Mouse (Mus musculus): ENCODE measurements around the gene Crebbp. TPM values are rescaled to one million over a fixed set of nuclear protein-coding genes. Genes with fewer than 3 reads are reported as not detected.
"Not testable (repeated sequence)": the region's sequence is repeated elsewhere in the genome, so short reads cannot be mapped to it uniquely, and the experiment has no call there.

Gene Crebbp
- polyA plus RNA-seq, 1 experiment = 41.4 TPM

GRCm38 (mm10) chr16:4087214-4087913 is 126.4 kb downstream of the Crebbp start:
- TF ChIP-seq POLR2A (IDR thresholded peaks at IDR 0.05; ENCODE audit: borderline replicate concordance, low read depth, low read length) = no peak
- no peak for TF ChIP-seq CTCF (IDR thresholded peaks at IDR 0.05; ENCODE audit: low read depth, low read length)
- Histone ChIP-seq H3K4me1 (ENCODE audit: control insufficient read depth, insufficient read depth, low read length) (no peaks in the 10 kb centered on the region), H3K27ac (ENCODE audit: insufficient read depth, low read depth, low read length) (no peak overlapping the region), H3K4me3 (ENCODE audit: insufficient read depth, low read length) (no peak overlapping the region)

- Histone ChIP-seq H3K4me1 (ENCODE audit: control insufficient read depth, insufficient read depth, low read length) (peaks cover 10% of the 10 kb centered on the region), H3K27ac (ENCODE audit: insufficient read depth, low read depth, low read length) (no peak overlapping the region), H3K4me3 (ENCODE audit: insufficient read depth, low read length) (no peak overlapping the region)
- TF ChIP-seq CTCF (IDR thresholded peaks at IDR 0.05; ENCODE audit: low read depth, low read length) (no peak), POLR2A (IDR thresholded peaks at IDR 0.05; ENCODE audit: borderline replicate concordance, low read depth, low read length) (no peak)
These were observed 127.9 kb downstream of the Crebbp start for GRCm38 (mm10) chr16:4085851-4086387.

DNA sequence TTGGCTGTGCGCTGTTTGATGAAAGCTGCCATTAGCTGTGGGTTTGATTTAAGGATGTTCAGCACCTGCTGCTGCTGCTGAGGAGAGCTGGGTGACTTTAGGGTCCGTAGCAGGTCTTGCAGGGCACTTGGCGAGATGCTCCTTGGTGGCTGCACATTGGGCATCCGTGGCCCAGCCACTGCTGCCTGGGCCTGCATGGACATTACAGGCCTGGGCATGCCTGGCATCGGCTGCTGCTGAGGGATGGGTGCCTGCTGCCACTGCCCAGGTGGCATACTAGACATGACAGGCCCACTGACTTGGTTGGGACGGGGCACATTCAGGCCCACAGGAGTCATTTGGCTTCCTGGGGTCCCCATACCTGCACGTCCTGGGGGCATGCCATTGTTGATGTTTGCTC is 128.7 kb downstream of the Crebbp start:
- H3K27ac ChIP-seq (ENCODE audit: insufficient read depth, low read depth, low read length) = no peak overlapping the region
- no peak overlapping the region for H3K4me3 ChIP-seq (ENCODE audit: insufficient read depth, low read length)
- H3K4me1 ChIP-seq (ENCODE audit: control insufficient read depth, insufficient read depth, low read length) = peaks cover 14% of the 10 kb centered on the region
- TF ChIP-seq POLR2A (IDR thresholded peaks at IDR 0.05; ENCODE audit: borderline replicate concordance, low read depth, low read length) (no peak), CTCF (IDR thresholded peaks at IDR 0.05; ENCODE audit: low read depth, low read length) (no peak)

DNA sequence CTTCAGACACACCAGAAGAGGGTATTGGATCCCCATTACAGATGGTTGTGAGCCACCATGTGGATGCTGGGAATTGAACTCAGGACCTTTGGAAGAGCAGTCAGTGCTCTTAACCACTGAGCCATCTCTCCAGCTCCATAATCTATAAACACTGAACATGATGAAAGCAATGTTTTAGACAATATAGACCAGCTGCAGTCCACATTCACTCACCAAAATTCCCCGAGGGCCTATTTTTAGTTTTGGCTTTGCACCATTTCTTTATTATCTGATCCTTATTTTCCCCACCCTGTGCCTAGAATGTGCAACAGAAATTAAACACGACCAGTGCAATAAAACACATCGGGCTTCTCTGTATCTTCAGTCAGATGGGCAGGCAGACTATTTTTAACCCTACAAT is 133.4 kb downstream of the Crebbp start:
- H3K27ac ChIP-seq (ENCODE audit: insufficient read depth, low read depth, low read length); H3K4me3 ChIP-seq (ENCODE audit: insufficient read depth, low read length): not testable (repeated sequence)
- H3K4me1 ChIP-seq (ENCODE audit: control insufficient read depth, insufficient read depth, low read length) = peaks cover 37% of the 10 kb centered on the region

- no peak overlapping the region for H3K27ac ChIP-seq (ENCODE audit: insufficient read depth, low read depth, low read length)
- no peak overlapping the region for H3K4me3 ChIP-seq (ENCODE audit: insufficient read depth, low read length)
- no peak for TF ChIP-seq CTCF (IDR thresholded peaks at IDR 0.05; ENCODE audit: low read depth, low read length)
- no peak for TF ChIP-seq POLR2A (IDR thresholded peaks at IDR 0.05; ENCODE audit: borderline replicate concordance, low read depth, low read length)
- H3K4me1 ChIP-seq (ENCODE audit: control insufficient read depth, insufficient read depth, low read length) = peaks cover 44% of the 10 kb centered on the region
These were observed 134.1 kb downstream of the Crebbp start for GRCm38 (mm10) chr16:4079656-4080055.

DNA sequence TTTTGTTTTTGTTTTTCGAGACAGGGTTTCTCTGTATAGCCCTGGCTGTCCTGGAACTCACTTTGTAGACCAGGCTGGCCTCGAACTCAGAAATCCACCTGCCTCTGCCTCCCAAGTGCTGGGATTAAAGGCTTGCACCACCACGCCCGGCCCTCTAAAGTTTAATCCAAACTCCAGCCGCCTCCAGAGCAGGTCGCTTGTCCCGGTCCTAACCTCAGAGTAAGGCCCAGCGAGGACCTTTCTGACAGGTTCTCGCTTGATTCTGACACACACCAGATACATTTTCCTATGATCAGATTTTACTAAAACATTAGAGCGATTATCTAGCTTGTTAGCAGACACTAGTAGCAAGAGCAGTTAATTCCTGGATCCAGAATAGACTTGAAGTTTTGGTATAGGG is 135.5 kb downstream of the Crebbp start:
- not testable (repeated sequence) for H3K27ac ChIP-seq (ENCODE audit: insufficient read depth, low read depth, low read length)
- Histone ChIP-seq H3K4me1 (ENCODE audit: control insufficient read depth, insufficient read depth, low read length) (peaks cover 52% of the 10 kb centered on the region), H3K4me3 (ENCODE audit: insufficient read depth, low read length) (peak overlapping the region; percentile 94; the same call in 1 of the 2 replicates)

DNA sequence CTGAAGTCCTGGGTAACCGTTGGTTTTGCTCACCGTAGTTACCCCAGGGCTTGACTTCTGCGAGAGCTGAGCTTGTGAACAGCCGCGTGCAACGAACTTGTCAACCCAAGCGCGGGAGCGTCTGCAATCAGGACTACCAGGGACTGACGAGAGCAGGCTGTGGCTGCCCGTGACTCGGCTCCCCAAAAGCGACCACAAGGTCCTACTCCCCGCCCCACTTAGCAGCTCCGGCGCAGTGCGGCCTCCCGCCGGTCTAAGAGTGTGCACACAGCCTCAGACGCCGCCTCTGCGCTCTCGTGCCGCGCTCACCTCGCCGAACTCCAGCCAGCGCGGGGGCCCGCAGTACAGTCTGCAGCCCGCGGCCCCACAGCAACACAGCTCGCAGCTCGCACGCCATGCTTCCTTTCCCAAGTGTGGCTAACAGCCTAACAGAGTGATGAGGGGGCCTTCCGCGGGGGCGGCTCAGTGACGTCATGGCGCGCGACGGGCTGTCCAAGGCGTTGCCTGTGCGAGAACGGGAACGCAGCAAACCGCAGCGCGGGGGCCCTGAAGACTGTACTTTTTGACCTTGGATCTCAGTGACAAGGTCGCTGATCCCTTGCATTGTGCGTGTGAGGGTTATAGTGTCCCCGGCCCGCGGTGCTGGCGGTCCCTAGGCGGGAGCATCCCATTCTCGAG is 136.3 kb downstream of the Crebbp start, which contains the start of gene Trap1:
Gene Trap1 (minus strand): TSS at position 444 of the 678 bp plus-strand sequence.
- peak within 1 kb of the TSS; percentile 85 for H3K27ac ChIP-seq (ENCODE audit: insufficient read depth, low read depth, low read length)
- TF ChIP-seq CTCF (IDR thresholded peaks at IDR 0.05; ENCODE audit: low read depth, low read length) (no peak), POLR2A (IDR thresholded peaks at IDR 0.05; ENCODE audit: borderline replicate concordance, low read depth, low read length) (no peak)

GRCm38 (mm10) chr16:4074836-4075235 is 139.0 kb downstream of the Crebbp start:
- TF ChIP-seq CTCF (IDR thresholded peaks at IDR 0.05; ENCODE audit: low read depth, low read length) (no peak), POLR2A (IDR thresholded peaks at IDR 0.05; ENCODE audit: borderline replicate concordance, low read depth, low read length) (no peak)
- no peak overlapping the region for H3K27ac ChIP-seq (ENCODE audit: insufficient read depth, low read depth, low read length)
- peaks cover 37% of the 10 kb centered on the region for H3K4me1 ChIP-seq (ENCODE audit: control insufficient read depth, insufficient read depth, low read length)
- H3K4me3 ChIP-seq (ENCODE audit: insufficient read depth, low read length) = no peak overlapping the region

More for the DNA sequence above, 136.3 kb downstream of the Crebbp start, which contains the start of gene Trap1:
- H3K4me1 ChIP-seq (ENCODE audit: control insufficient read depth, insufficient read depth, low read length) = peaks cover 52% of the 10 kb centered on the region
- peak within 1 kb of the TSS; percentile 94 for H3K4me3 ChIP-seq (ENCODE audit: insufficient read depth, low read length)

GRCm38 (mm10) chr16:4074297-4074696 is 139.5 kb downstream of the Crebbp start:
- H3K4me3 ChIP-seq (ENCODE audit: insufficient read depth, low read length) = no peak overlapping the region
- peaks cover 32% of the 10 kb centered on the region for H3K4me1 ChIP-seq (ENCODE audit: control insufficient read depth, insufficient read depth, low read length)

DNA sequence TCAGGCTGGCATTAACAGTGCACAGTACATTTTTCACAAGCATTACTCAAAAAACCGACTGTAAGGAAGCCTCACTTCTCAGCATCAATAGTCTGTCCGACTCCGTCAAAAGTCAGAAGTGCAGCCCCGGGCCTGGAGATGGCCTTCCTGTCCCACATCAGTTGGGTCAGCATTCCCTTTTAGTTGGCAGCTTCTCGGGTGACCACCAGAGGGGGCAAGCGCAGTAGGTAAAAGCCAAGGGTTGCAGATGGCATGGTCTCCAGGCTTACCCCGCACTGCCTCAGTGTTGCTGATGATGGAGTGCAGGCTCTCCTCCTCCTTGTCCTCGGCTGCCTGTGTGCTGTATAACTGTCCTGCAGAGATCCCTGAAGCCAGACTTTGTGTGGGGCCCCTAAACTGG is 145.2 kb downstream of the Crebbp start:
- Histone ChIP-seq H3K4me1 (ENCODE audit: control insufficient read depth, insufficient read depth, low read length) (peaks cover 15% of the 10 kb centered on the region), H3K27ac (ENCODE audit: insufficient read depth, low read depth, low read length) (no peak overlapping the region), H3K4me3 (ENCODE audit: insufficient read depth, low read length) (no peak overlapping the region)
- peak; percentile 54 for TF ChIP-seq CTCF (IDR thresholded peaks at IDR 0.05; ENCODE audit: low read depth, low read length)
- no peak for TF ChIP-seq POLR2A (IDR thresholded peaks at IDR 0.05; ENCODE audit: borderline replicate concordance, low read depth, low read length)

More at GRCm38 (mm10) chr16:4074297-4074696, 139.5 kb downstream of the Crebbp start:
- TF ChIP-seq POLR2A (IDR thresholded peaks at IDR 0.05; ENCODE audit: borderline replicate concordance, low read depth, low read length) (no peak), CTCF (IDR thresholded peaks at IDR 0.05; ENCODE audit: low read depth, low read length) (no peak)
- H3K27ac ChIP-seq (ENCODE audit: insufficient read depth, low read depth, low read length) = no peak overlapping the region
